Mouse (Mus musculus) lung, adult 2 months (tissue): ENCODE data around the gene Plagl1.

Experiments used
- CTCF ChIP-seq: fragments of 200-500 bp; IDR thresholded peaks from 2 replicates; pipeline ENCODE4 v1.5.1; 2011; ENCODE audit warnings: mild to moderate bottlenecking, low read length, control low read depth; ENCODE audit not compliant: insufficient read depth
- POLR2A ChIP-seq: fragments of 200-500 bp; IDR thresholded peaks from 2 replicates; pipeline ENCODE4 v1.6.1; 2011; ENCODE audit warnings: low read depth, mild to moderate bottlenecking, control low read depth, low read length, borderline replicate concordance; ENCODE audit errors: extremely low read depth

DNA sequence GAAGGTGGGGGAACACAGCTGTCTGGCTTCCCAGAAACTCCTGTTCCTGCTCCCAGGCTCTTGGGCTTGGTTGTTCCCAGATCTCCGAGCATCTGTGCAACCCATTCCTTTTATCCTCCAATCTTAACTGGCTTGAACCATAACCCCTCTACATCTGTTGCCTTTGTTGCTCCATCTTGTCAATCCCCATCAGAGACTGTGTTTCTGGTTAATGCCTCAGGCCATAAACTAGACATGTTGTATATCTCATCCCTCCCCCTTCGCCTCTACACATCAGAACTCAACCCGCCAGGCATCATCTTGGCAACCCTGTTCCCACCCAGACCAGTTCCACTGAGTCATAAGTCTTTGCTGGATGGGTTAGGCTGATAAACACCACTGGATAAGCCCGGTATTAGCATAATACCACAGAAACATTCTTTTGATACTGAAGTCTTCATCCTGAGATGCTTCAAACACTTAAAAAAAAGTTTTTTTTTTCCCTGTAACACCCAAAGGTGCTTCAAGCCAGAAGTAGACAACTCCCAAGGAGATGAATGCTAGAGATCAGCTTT is 92.6 kb downstream of the Plagl1 start:
- TF ChIP-seq CTCF (no peak), POLR2A (no peak)
